Mouse (Mus musculus): ENCODE results near the gene Tspan15. TPM values are rescaled to one million over a fixed set of nuclear protein-coding genes. Genes with fewer than 3 reads are reported as not detected.

Tspan15 gene
- polyA plus RNA-seq (2012; rRNA removed) = 112 and 132 TPM in 2 replicates

DNA sequence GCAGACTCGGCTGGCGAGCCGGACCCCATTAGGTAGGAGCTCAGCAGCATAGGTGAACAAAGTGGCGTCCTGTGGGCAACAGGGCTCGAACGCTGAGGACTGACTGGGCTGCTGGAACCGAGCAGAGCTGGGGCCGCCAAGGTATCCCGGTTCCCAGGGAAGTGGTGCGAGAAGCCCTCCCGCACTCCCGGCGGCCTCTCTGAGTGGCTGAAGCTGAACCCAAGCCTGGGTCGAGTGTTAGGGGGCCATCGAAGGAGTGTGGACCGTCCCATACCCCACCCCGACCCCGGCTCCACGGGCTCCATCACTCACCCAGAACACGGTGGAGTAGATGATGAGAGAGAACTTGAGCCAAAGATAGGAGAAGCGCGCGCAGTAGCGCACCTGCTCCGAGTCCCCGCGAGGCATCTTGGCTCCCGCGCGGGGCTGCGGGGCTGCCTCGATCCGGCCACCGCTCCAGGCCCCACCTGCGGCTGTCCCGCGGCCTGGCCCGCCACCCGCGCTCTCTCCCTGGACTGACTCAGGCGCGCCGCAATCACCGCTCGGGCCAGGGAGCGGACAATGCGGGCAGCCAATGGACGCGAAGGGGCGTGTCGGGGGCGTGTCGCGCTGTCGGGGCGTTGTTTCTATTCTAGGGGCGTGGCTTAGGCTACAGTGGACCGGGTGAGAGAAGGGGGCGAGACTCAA is at the start of gene Tspan15:
TSS of gene Tspan15 (minus strand) at position 544 of the 687 bp plus-strand sequence.
- no peak for DNase-seq (ENCODE audit: low read depth)

GRCm38 (mm10) chr10:62279671-62280070 is 48.6 kb upstream of the Tspan15 start:
- DNase-seq (ENCODE audit: low read depth) = peak; percentile 70

DNA sequence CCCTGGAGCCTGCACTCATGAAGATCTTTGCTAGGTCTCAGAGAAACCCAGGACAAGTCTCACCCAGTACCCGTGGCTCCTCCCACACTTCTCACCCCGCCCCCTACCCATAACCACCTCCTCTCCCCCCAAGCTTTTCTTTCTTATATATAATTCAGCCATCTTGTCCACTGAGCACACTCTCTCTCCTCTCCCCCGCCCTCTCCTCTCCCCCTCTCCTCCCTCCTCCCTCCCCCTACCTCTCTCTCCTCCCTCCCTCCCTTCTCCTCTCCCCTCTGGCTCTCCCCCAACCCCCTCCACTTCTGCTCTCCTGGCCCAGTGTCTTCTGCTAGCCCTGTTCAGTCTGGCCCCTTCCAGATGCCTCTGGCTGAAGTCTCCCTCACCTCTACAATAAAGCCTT is 48.0 kb upstream of the Tspan15 start:
- no peak for DNase-seq (ENCODE audit: low read depth)

DNA sequence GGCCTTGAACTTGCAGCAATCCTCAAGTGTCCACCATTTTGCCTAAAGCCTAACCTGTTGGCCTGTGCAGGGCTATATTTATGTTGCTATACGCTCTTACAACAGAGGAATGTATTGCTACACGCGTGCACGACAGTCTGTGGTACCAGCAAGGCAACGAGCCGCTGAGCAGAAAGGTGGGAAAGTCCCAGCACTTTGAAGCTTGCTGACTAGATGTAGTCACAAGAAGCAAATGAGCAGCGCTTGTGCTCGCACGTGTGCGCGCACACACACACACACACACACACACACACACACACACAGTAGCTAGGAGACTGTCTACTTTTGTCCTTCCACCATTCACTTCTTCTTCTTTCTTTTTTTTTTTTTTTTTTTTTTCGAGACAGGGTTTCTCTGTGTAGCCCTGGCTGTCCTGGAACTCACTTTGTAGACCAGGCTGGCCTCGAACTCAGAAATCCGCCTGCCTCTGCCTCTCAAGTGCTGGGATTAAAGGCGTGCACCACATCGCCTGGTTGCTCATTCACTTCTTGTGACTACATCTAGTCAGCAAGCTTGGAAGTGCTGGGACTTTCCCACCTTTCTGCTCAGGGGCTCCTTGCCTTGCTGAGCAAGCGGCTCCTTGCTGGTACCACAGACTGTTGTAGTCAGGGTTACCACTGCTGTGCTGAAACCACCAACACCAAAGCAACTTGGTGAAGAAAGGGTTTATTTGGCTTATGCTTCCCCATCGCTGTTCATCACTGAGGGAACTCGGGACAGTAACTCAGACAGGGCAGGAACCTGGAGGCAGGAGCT is 46.6 kb upstream of the Tspan15 start:
- DNase-seq (ENCODE audit: low read depth) = no peak

DNA sequence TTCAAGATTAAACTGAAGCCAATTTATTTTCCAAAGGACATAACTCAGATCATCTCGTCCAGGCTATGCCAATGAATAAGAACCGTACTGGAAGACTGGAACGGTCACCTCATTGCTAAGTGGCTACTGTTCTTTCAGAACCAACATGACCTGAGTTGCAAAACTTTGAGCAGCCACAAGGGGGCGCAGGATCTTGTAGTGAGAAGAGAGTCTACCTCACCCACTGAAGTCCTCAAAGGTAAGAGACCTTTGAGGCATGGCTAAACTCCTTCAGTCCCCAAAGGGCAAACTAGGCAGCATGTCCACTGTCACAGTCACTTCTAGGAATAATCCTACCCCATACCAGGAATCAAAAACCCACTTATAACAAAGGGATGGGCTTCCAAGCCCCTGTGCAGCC is 44.2 kb upstream of the Tspan15 start:
- no peak for DNase-seq (ENCODE audit: low read depth)

DNA sequence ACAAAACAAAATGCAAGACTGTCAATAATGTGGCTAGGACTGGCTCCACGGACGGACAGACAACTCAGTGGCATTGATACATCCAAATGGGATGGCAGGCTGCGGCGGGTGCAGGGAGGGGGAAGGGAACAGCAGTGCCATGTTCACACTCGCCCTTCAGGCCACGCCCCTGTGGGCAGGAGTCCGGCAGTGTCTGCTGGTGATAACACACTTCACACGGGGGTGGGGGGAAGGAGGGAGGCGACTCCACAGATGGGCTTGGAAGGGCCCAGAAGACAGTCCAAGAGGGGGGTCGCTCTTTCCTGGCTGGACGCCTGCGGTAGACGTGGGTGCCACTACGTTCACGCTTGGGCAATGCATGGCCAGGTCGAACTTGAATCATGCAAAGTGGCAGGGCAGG is 38.2 kb upstream of the Tspan15 start:
- no peak for DNase-seq (ENCODE audit: low read depth)

- no peak for DNase-seq (ENCODE audit: low read depth)
Measured at GRCm38 (mm10) chr10:62264299-62264698, 33.2 kb upstream of the Tspan15 start.

DNA sequence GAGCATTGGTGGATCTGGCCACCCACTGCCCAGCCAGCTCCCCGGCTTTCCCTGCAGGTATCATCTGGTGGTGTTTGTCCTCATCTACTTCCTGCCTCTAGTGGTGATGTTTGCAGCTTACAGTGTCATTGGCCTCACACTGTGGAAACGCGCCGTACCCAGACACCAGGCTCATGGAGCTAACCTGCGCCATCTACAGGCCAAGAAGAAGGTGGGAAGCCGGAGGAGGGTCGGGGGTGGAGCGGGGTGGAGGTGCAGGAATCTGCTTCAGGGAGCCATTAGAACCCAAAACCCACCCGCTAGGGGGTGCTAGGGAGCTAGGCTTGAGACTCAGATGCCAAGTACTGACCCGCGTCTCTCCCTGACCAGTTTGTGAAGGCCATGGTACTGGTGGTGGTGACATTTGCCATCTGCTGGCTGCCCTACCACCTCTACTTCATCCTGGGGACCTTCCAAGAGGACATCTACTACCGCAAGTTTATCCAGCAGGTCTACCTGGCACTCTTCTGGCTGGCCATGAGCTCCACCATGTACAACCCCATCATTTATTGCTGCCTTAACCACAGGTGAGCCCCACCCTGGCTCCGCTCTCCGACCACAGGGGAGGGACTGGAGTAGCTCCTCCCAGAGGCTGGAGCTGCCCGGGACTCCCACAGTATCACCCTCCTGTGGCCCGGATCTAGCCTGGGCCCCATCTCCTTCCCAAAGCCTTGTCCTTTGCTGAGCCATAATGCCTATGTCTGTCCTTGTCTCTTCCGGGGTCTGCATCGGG is 30.2 kb upstream of the Tspan15 start:
- DNase-seq (ENCODE audit: low read depth) = no peak

GRCm38 (mm10) chr10:62258298-62258697 is 27.2 kb upstream of the Tspan15 start:
- DNase-seq (ENCODE audit: low read depth) = no peak

GRCm38 (mm10) chr10:62252496-62253235 is 21.6 kb upstream of the Tspan15 start:
- DNase-seq (ENCODE audit: low read depth) = no peak

GRCm38 (mm10) chr10:62252000-62252488 is 21.0 kb upstream of the Tspan15 start, which contains the start of gene Tacr2:
Gene Tacr2, plus strand, starts transcription at chr10:62252438.
- DNase-seq (ENCODE audit: low read depth) = no peak

GRCm38 (mm10) chr10:62247815-62248214 is 16.8 kb upstream of the Tspan15 start:
- DNase-seq (ENCODE audit: low read depth) = no peak

DNA sequence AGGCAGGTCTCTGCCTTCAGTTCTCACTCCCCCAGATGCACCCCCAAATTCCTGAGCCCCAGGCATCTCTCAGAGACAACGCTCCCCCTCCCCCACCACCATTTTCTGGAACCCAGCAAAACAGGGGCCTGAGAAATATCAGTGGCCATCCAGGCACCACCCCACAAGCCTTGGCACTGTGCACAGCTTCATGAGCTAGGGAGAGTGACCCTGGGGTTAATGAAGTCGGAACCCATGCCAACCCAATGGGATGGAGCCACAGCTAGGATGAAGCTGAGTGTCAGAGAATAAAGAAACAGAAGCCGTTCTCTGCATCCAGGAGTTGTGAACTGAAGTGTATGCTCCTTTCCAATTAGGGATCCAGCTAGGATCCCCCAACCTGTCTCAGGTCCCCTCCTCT is 16.1 kb upstream of the Tspan15 start:
- DNase-seq (ENCODE audit: low read depth) = no peak

- no peak for DNase-seq (ENCODE audit: low read depth)
Measured at GRCm38 (mm10) chr10:62244067-62244466, 13.0 kb upstream of the Tspan15 start.

GRCm38 (mm10) chr10:62242896-62243295 is 11.8 kb upstream of the Tspan15 start:
- no peak for DNase-seq (ENCODE audit: low read depth)

GRCm38 (mm10) chr10:62242358-62242757 is 11.3 kb upstream of the Tspan15 start:
- no peak for DNase-seq (ENCODE audit: low read depth)

DNA sequence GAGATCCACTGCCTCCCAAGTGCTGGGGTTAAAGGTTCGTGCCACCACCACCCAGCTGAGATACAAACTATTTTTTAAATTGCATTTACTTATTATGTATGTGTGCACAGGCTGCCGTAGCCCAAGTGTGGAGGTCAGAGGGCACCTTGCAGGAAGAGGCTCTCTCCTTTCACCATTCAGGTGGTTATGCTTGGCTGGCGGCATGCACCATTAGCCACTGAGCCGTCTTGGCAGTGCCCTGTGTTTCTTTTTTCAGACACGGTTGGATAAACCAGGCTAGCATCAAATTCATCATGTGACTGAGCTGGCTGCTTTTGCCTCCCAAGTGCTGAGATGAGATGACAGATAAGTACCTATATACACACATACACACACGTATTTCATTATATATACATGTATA is 8.2 kb upstream of the Tspan15 start:
- no peak for DNase-seq (ENCODE audit: low read depth)

- no peak for DNase-seq (ENCODE audit: low read depth)
Measured at GRCm38 (mm10) chr10:62238688-62239087, 7.6 kb upstream of the Tspan15 start.

- no peak for DNase-seq (ENCODE audit: low read depth)
Measured at GRCm38 (mm10) chr10:62237205-62237604, 6.2 kb upstream of the Tspan15 start.

- no peak for DNase-seq (ENCODE audit: low read depth)
Measured at GRCm38 (mm10) chr10:62236165-62236564, 5.1 kb upstream of the Tspan15 start.

DNA sequence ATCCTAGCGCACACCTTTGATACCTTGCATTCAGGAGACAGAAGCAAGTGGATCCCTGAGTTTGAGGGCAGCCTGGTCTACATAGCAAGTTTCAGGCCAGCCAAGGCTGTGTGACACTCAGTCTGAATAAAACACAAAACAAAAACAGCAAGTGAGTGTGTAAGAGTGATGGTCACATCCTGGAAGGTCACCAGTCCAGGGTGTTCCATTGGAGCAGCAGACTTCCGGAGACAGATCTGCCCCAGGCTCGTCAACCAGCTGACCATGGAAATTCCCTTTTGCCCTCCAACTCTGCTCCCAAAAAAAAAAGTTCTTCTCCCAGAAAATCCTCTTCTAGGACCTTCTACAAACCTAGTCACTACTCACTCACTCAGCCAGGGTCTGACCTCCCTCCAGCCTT is 760 bp upstream of the Tspan15 start:
- DNase-seq (ENCODE audit: low read depth) = no peak

DNA sequence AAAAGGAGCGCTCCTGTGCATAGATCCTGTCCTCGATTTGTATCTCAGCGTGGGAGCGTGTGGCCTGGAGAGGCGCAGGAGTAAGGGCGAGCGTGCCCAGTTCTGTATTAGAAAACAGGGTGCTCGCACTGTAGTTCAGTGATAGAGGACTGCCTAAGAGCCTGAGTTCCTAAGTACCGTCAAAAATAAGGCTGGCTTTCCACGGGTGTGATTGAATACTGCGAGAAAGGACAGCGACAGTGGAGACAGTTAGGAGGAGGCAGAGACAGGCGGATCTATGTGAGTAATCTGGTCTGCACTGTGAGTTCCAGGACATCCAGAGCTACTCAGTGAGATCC is 313 bp upstream of the Tspan15 start:
- no peak for DNase-seq (ENCODE audit: low read depth)

All from gonadal fat pad, adult 2 months (tissue).